Mouse (Mus musculus) C2C12 (cell line): Measurements from ENCODE around the gene Aurkaip1.

Source experiments
- CEBPB ChIP-seq: IDR thresholded peaks from one replicate; pipeline ENCODE4 v1.6.1; 2011; ENCODE audit warnings: low read depth, mild to moderate bottlenecking, control low read depth, moderate library complexity
- CTCF ChIP-seq: IDR thresholded peaks from one replicate; pipeline ENCODE4 v1.5.1; 2011; ENCODE audit not compliant: control insufficient read depth, insufficient read depth, insufficient read length
- MAX ChIP-seq: IDR thresholded peaks from one replicate; pipeline ENCODE4 v1.6.1; 2011; ENCODE audit warnings: mild to moderate bottlenecking, control low read depth
- MYOG ChIP-seq: IDR thresholded peaks from one replicate; pipeline ENCODE4 v1.6.1; 2011; ENCODE audit not compliant: control insufficient read depth, insufficient read length; ENCODE audit errors: extremely low read depth
- USF1 ChIP-seq: IDR thresholded peaks from one replicate; pipeline ENCODE4 v1.6.1; 2011; ENCODE audit warnings: low read depth, mild to moderate bottlenecking, control low read depth, moderate library complexity

- TF ChIP-seq CTCF (no peak), USF1 (no peak), MYOG (no peak), MAX (no peak), CEBPB (no peak)
Measured at GRCm38 (mm10) chr4:155841651-155842270, 10.7 kb downstream of the Aurkaip1 start.
